Mouse (Mus musculus) hindbrain, embryonic 16.5 days (tissue): ENCODE measurements around the gene Fbxw21. TPM values are rescaled to one million over a fixed set of nuclear protein-coding genes. Genes with fewer than 3 reads are reported as not detected.
A peak's percentile ranks its signal among the peaks of the same experiment; 100 is the strongest.

ENCODE experiments used
- ATAC-seq: fragments of 200-750 bp; cut with Nextera tagmentation; 2 replicates; pipeline ENCODE4 v1.8.0; 2017; ENCODE audit warnings: moderate TSS enrichment, moderate library complexity
- H3K27ac ChIP-seq: fragments of 300-500 bp; sonication (generic); 2 replicates; pipeline ENCODE4 v1.5.1; 2014; ENCODE audit warnings: low read depth, mild to moderate bottlenecking, control low read depth, low read length, moderate library complexity
- H3K27me3 ChIP-seq: fragments of 300-500 bp; sonication (generic); replicated peaks from 2 replicates; pipeline ENCODE4 v1.6.1; 2014; ENCODE audit warnings: low read length; ENCODE audit not compliant: control insufficient read depth, insufficient read depth
- H3K36me3 ChIP-seq: fragments of 300-500 bp; sonication (generic); 2 replicates; pipeline ENCODE4 v1.6.1; 2014; ENCODE audit warnings: mild to moderate bottlenecking, low read length, moderate library complexity, mixed read lengths; ENCODE audit not compliant: control insufficient read depth, insufficient read depth
- H3K4me1 ChIP-seq: fragments of 300-500 bp; sonication (generic); 2 replicates; pipeline ENCODE4 v1.6.1; 2014; ENCODE audit warnings: low read depth, low read length; ENCODE audit not compliant: control insufficient read depth, insufficient read depth
- H3K4me2 ChIP-seq: fragments of 300-500 bp; sonication (generic); 2 replicates; pipeline ENCODE4 v1.6.1; 2014; ENCODE audit warnings: mild to moderate bottlenecking, low read length, control low read depth, moderate library complexity
- H3K4me3 ChIP-seq: fragments of 300-500 bp; sonication (generic); 2 replicates; pipeline ENCODE4 v1.5.1; 2014; ENCODE audit warnings: mild to moderate bottlenecking, low read length, control low read depth, moderate library complexity
- H3K9ac ChIP-seq: fragments of 300-500 bp; sonication (generic); 2 replicates; pipeline ENCODE4 v1.6.1; 2014; ENCODE audit warnings: low read depth, mild to moderate bottlenecking, control low read depth, low read length, moderate library complexity
- H3K9me3 ChIP-seq: fragments of 300-500 bp; sonication (generic); 2 replicates; pipeline ENCODE4 v1.6.1; 2014; ENCODE audit warnings: mild to moderate bottlenecking, low read length, moderate library complexity; ENCODE audit not compliant: control insufficient read depth
- WGBS: fragments of 180-500 bp; shearing (Covaris S2); extraction: QIAGEN DNeasy Blood & Tissue Kit; methylation state at CpG from one replicate; pipeline ENCODE4 v1.1.7; 2014; 5-methylcytosine and 5-hydroxymethylcytosine counted together
- polyA plus RNA-seq: library from polyadenylated mRNA; unstranded; fragments of >200 nt; fragmentation: Nextera tagmentation; extraction: Ambion mirVana; gene quantifications from 2 replicates; pipeline ENCODE4 v1.2.1, GENCODE M21; 2015

The Fbxw21 gene
- polyA plus RNA-seq, 1 experiment from 2014 or later, result not detected

DNA sequence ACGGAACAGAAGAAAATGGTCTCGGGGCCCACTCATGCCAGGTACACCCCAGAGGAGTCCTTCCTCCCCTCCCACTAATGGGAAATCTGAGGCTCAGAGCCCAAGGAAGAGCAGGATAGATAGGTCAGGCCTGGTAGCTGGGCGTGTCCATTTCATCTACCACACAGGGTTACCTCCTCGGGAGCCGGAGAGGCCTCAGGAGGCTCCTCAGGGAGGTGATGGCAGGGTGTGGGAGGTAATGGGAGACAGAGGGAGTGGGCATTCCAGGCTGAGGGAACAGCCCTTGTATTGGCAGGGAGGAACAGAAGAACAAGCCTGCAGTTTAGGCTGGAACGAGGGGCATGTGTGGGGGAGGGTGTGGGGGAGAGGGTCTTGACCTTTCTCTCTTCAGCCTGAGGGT lies 65.0 kb downstream of the Fbxw21 start:
- WGBS, result 12% methylated on average over 6 of the region's 6 CpGs
- no peak for ATAC-seq
- Histone ChIP-seq H3K9me3 (no peaks in the 10 kb centered on the region), H3K4me2 (peak overlapping the region; percentile 83), H3K4me1 (peaks cover 50% of the 10 kb centered on the region), H3K4me3 (peak overlapping the region; percentile 79), H3K27ac (peak overlapping the region; percentile 98), H3K27me3 (no peaks in the 10 kb centered on the region), H3K36me3 (peaks cover 5% of the 10 kb centered on the region; the same call in 1 of the 2 replicates), H3K9ac (peak overlapping the region; percentile 88)

DNA sequence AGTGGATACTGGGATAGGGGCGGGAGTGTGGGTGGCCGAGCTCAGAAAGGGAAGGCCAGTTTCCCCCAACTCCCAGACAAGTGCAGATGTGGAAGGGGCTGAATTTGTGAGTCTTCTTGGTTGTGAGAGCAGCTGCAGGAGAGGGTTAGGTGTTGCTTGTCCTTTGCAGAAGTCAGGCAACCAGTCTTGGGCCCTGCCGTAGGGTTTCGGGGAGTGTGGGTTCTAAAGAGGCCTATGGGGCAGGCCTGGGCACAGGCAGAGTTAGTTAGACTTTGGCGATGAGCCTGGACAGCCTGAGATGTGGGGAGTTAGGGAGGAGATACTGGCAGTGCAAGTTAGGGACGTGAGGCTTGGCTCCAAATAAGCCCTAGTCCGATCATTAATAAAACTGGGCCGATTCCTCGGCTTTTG lies 65.6 kb downstream of the Fbxw21 start:
- H3K27me3 ChIP-seq, result no peaks in the 10 kb centered on the region

DNA sequence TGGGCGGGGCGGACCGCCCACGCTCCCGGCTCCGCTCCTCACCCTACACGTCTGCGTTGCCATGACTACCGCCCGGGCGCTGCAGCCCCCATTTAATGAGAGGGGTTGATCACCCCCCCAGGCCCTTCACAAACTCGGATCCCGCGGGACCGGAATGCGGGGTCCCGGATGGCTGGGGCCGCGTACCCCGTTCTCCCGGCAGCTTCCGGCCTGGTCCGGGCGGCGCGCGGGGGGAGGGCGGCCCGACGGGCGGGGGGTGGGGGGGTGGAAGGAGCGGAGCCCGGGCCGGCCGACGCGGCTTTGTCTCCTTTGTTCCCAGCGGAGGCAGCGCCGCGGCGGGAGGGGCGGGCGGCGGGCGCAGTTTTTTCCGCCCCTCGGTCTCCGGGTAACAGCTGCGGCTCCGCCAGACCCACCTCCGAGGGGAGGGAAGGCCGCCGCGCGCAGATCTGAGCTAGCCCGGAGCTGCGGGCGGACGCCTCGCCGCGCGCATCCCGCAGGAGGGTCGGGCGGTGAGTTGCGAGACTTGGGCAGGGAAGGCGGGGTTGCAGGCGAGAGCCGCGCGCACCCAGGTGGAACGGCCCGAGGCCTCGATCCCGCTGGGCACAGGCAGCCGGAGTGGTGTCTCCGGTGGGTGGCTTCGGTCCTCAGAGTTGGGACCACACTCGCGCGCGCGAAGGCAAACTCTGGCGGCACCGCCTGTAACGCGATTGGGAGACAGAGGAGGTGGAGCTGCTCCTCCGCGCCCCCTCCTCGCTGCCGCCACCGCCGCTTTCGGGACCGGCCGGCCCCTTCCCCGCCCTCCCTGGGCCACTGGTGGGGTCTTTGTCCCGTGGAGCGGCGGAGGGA lies 66.5 kb downstream of the Fbxw21 start, which contains the start of gene Plxnb1:
Gene Plxnb1, plus strand, starts transcription at position 253 of the 846 bp plus-strand sequence.
- Histone ChIP-seq H3K4me3 (peak within 1 kb of the TSS; percentile 79), H3K9ac (peak within 1 kb of the TSS; percentile 88), H3K4me2 (peak within 1 kb of the TSS; percentile 83), H3K27ac (peak within 1 kb of the TSS; percentile 98), H3K4me1 (peaks cover 50% of the 10 kb centered on the region), H3K9me3 (no peaks in the 10 kb centered on the region), H3K27me3 (no peaks in the 10 kb centered on the region), H3K36me3 (0 out of 2 replicates have a peak, but pooled peaks cover 5% of the 10 kb centered on the region)
- peak; percentile 61 for ATAC-seq
- WGBS, result under 1% methylated on average over 57 of the region's 102 CpGs

More for the DNA sequence above, 65.6 kb downstream of the Fbxw21 start:
- H3K4me3 ChIP-seq, result peak overlapping the region; percentile 79
- H3K4me2 ChIP-seq, result peak overlapping the region; percentile 83
- H3K4me1 ChIP-seq, result peaks cover 50% of the 10 kb centered on the region
- peak overlapping the region; percentile 98 for H3K27ac ChIP-seq
- WGBS, result 2% methylated on average over 9 of the region's 9 CpGs
- no peaks in the 10 kb centered on the region for H3K9me3 ChIP-seq
- ATAC-seq, result no peak
- H3K36me3 ChIP-seq, result peaks cover 6% of the 10 kb centered on the region; the same call in 1 of the 2 replicates
- peak overlapping the region; percentile 88 for H3K9ac ChIP-seq

DNA sequence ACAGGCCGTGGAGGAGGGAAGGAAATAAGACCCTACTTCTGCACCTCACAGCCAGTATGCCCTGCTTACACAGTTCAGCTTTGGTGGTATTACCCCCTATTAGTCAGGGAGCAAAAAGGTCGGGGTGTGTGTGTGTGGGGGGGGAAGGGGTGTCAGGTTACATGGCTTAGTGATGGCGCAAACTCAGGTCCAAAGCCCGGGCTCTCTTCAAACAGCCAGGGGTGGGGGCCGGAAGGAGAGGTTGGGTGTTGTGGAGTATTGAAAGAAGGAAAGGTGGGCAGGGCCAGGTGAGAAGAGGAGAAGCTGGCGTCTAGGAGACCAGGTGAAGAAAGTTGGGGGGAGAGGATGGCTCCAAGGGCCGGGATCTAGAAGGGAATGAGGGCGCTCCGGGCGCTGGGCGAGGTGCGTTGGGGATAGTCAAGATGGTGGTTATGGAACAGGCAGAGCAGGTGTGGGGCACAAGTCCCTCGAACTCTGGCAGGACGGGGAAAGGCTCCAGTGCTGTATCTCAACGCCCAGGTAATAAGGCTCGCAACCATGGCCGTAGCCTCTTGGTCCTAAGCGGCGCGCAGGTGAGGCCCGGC lies 67.2 kb downstream of the Fbxw21 start:
- peak overlapping the region; percentile 98 for H3K27ac ChIP-seq
- ATAC-seq, result no peak; the same call in 1 of the 2 replicates
- H3K36me3 ChIP-seq, result 0 out of 2 replicates have a peak, but pooled peaks cover 5% of the 10 kb centered on the region
- under 1% methylated on average over 20 of the region's 21 CpGs for WGBS
- peak overlapping the region; percentile 79 for H3K4me3 ChIP-seq
- H3K9ac ChIP-seq, result peak overlapping the region; percentile 88
- peak overlapping the region; percentile 83 for H3K4me2 ChIP-seq
- no peaks in the 10 kb centered on the region for H3K9me3 ChIP-seq
- peaks cover 49% of the 10 kb centered on the region for H3K4me1 ChIP-seq
- H3K27me3 ChIP-seq, result no peaks in the 10 kb centered on the region

DNA sequence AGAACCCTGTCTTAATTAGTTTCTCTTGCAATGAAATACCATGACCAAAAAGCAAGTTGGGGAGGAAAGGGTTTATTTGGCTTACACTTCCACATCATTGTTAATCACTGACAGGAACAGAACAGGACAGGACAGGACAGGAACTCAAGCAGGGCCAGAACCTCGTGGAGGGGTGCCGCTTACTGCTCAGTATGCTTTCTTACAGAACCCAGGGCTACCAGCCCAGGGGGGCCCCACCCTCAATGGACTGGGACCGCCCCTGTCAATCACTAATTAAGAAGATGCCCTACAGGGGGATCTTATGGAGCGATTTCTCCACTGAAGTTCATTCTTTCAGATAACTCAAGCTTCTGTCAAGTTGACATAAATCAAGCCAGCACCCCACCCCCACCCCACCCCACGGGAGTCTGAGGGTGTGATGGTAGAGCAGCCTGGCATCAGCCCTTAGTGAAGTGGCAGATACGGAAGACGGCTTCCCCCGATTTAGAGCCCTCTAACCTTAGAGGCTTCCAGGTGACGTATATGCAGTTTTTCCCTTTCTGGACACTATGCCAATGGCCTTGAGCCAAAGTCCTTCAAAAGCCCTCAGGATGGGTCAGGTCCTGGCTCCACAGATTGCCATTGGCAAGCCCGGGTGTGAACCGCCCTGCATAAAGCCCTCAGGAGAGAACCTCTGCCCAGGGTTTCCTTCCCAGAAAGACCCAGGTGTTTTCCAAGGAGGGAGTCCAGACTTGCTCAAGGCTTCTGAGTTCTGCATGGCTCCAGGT lies 67.9 kb downstream of the Fbxw21 start:
- H3K27ac ChIP-seq, result peak overlapping the region; percentile 98

DNA sequence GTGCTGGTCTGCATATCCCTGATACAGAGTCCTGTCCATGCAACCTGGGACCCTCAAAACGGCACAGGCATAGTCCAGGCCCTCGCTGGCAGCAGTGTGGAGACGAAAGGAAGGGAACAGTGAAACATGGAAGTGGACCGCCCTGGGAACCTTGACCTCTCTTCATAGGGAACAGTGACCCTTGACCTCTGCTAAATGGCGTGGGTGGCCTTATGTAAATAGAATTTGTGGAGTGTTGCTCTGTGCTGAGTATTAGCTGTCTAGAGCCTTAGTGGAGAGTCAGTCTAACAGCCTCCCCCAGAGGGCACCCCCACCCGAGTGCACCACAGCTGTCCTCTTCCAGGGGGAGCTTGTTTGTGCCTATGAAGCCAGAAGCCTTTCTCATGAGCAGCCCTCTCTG lies 69.0 kb downstream of the Fbxw21 start:
- 41% methylated on average over 6 of the region's 6 CpGs for WGBS

More for the DNA sequence above, 67.9 kb downstream of the Fbxw21 start:
- H3K4me2 ChIP-seq, result peak overlapping the region; percentile 83
- H3K36me3 ChIP-seq, result 0 out of 2 replicates have a peak, but pooled peaks cover 5% of the 10 kb centered on the region
- H3K27me3 ChIP-seq, result no peaks in the 10 kb centered on the region
- peaks cover 42% of the 10 kb centered on the region for H3K4me1 ChIP-seq
- H3K4me3 ChIP-seq, result peak overlapping the region; percentile 79
- WGBS, result 8% methylated on average over 11 of the region's 11 CpGs
- no peaks in the 10 kb centered on the region for H3K9me3 ChIP-seq
- peak overlapping the region; percentile 88 for H3K9ac ChIP-seq
- no peak for ATAC-seq

DNA sequence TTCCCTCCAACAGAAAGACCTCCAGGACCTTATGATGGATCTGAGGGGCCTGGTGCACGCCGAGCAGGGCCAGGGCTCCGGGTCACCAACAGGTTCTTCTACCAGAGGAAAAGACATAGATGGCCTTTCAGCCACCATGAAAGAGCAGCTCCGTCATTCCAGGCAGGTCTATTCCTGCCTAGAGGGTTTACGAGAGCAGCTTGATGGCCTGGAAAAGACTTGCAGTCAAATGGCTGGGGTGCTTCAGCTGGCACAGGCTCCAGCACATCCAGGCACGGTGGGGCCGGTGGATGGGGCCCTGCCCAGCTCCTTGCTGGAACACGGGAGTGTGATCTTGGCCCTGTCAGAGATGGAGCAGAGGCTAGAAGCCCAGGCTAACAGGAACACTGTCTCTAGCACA lies 70.0 kb downstream of the Fbxw21 start:
- no peak overlapping the region for H3K4me2 ChIP-seq
- ATAC-seq, result no peak
- H3K4me1 ChIP-seq, result peaks cover 24% of the 10 kb centered on the region
- 87% methylated on average over 8 of the region's 8 CpGs for WGBS
- H3K4me3 ChIP-seq, result no peak overlapping the region
- no peaks in the 10 kb centered on the region for H3K9me3 ChIP-seq
- no peak overlapping the region for H3K27ac ChIP-seq
- no peaks in the 10 kb centered on the region for H3K27me3 ChIP-seq
- H3K36me3 ChIP-seq, result 0 out of 2 replicates have a peak, but pooled peaks cover 5% of the 10 kb centered on the region
- H3K9ac ChIP-seq, result no peak overlapping the region

More for the DNA sequence above, 69.0 kb downstream of the Fbxw21 start:
- Histone ChIP-seq H3K4me3 (no peak overlapping the region), H3K4me1 (peaks cover 34% of the 10 kb centered on the region), H3K4me2 (no peak overlapping the region), H3K27me3 (no peaks in the 10 kb centered on the region), H3K9me3 (no peaks in the 10 kb centered on the region), H3K27ac (no peak overlapping the region), H3K9ac (no peak overlapping the region), H3K36me3 (0 out of 2 replicates have a peak, but pooled peaks cover 5% of the 10 kb centered on the region)
- ATAC-seq, result no peak

DNA sequence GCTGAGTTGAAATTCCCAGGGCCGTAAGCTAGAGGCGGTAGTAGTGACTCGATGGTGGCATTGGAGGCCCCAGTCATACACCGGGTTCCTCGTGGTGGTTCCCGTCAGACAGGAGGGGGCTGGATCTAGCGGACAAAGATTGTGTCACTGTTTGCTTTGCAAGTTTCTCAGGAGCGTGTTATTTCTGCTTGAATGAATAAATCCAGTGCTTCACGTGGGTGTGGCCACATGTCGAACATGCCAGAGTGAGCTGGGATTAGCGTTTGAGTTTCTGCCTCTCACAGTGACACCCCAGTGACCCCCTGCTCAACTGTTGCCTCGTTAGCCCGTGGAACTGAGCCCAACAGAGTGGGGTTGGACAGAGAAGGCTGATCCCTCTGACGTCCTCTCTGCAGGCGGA lies 71.4 kb downstream of the Fbxw21 start:
- H3K9ac ChIP-seq, result no peak overlapping the region
- no peak overlapping the region for H3K27ac ChIP-seq
- no peaks in the 10 kb centered on the region for H3K27me3 ChIP-seq
- H3K36me3 ChIP-seq, result 0 out of 2 replicates have a peak, but pooled peaks cover 5% of the 10 kb centered on the region
- H3K4me3 ChIP-seq, result no peak overlapping the region
- WGBS, result 52% methylated on average over 15 of the region's 15 CpGs
- H3K9me3 ChIP-seq, result no peaks in the 10 kb centered on the region
- no peak for ATAC-seq
- H3K4me1 ChIP-seq, result peaks cover 16% of the 10 kb centered on the region
- no peak overlapping the region for H3K4me2 ChIP-seq
